Mouse (Mus musculus) lung, embryonic 14.5 days (tissue): Measurements from ENCODE around the gene Nrp1. TPM values are rescaled to one million over a fixed set of nuclear protein-coding genes. Genes with fewer than 3 reads are reported as not detected.

Experiments
- ATAC-seq: fragments of 200-750 bp; cut with Nextera tagmentation; 2 replicates; pipeline ENCODE4 v1.8.0; 2017; ENCODE audit warnings: mild to moderate bottlenecking, moderate TSS enrichment, moderate library complexity; ENCODE audit not compliant: insufficient read depth
- DNase-seq: peaks from one replicate; pipeline ENCODE4 v3.0.0-alpha.2; 2015
- H3K27ac ChIP-seq: fragments of 300-500 bp; sonication (generic); 2 replicates; pipeline ENCODE4 v1.5.1; 2014; ENCODE audit warnings: low read depth, mild to moderate bottlenecking, moderate library complexity
- H3K27me3 ChIP-seq: fragments of 300-500 bp; sonication (generic); 2 replicates; pipeline ENCODE4 v1.6.1; 2014; ENCODE audit warnings: low read length, control low read depth; ENCODE audit not compliant: insufficient read depth
- H3K36me3 ChIP-seq: fragments of 300-500 bp; sonication (generic); 2 replicates; pipeline ENCODE4 v1.6.1; 2014; ENCODE audit warnings: control low read depth; ENCODE audit not compliant: insufficient read depth
- H3K4me1 ChIP-seq: fragments of 300-500 bp; sonication (generic); 2 replicates; pipeline ENCODE4 v1.6.1; 2014; ENCODE audit warnings: antibody characterized with exemption, control low read depth; ENCODE audit not compliant: insufficient read depth
- H3K4me2 ChIP-seq: fragments of 300-500 bp; sonication (generic); 2 replicates; pipeline ENCODE4 v1.6.1; 2014; ENCODE audit warnings: mild to moderate bottlenecking
- H3K4me3 ChIP-seq: fragments of 300-500 bp; sonication (generic); 2 replicates; pipeline ENCODE4 v1.5.1; 2014; ENCODE audit warnings: low read depth, low read length
- H3K9ac ChIP-seq: fragments of 300-500 bp; sonication (generic); 2 replicates; pipeline ENCODE4 v1.6.1; 2014
- H3K9me3 ChIP-seq: fragments of 300-500 bp; sonication (generic); 2 replicates; pipeline ENCODE4 v1.6.1; 2016; ENCODE audit warnings: low read depth, low read length, control low read depth
- CTCF ChIP-seq: IDR thresholded peaks from 2 replicates; pipeline ENCODE4 v1.5.1; 2016; ENCODE audit warnings: antibody characterized with exemption, low read depth
- WGBS: fragments of 180-500 bp; shearing (Covaris S2); extraction: QIAGEN DNeasy Blood & Tissue Kit; methylation state at CpG from one replicate; pipeline ENCODE4 v1.1.7; 2014; 5-methylcytosine and 5-hydroxymethylcytosine counted together
- polyA plus RNA-seq: library from polyadenylated mRNA; unstranded; fragments of >200 nt; fragmentation: Nextera tagmentation; extraction: Ambion mirVana; gene quantifications from 2 replicates; pipeline ENCODE4 v1.2.1, GENCODE M21; 2014

The Nrp1 gene
- polyA plus RNA-seq, 1 experiment from 2014 or later = 94.3 TPM

GRCm38 (mm10) chr8:128498836-128499235 is 140.4 kb downstream of the Nrp1 start:
- ATAC-seq = no peak
- H3K36me3 ChIP-seq = peaks cover 77% of the 10 kb centered on the region

GRCm38 (mm10) chr8:128504136-128504829 is 145.9 kb downstream of the Nrp1 start:
- ATAC-seq (no peak), DNase-seq (no peak)
- Histone ChIP-seq H3K27me3 (no peaks in the 10 kb centered on the region), H3K27ac (no peak overlapping the region), H3K36me3 (peaks cover 44% of the 10 kb centered on the region; the same call in 1 of the 2 replicates), H3K4me3 (no peak overlapping the region), H3K9me3 (no peaks in the 10 kb centered on the region), H3K9ac (no peak overlapping the region), H3K4me1 (no peaks in the 10 kb centered on the region), H3K4me2 (no peak overlapping the region)
- no peak for TF ChIP-seq CTCF
- 72% methylated on average over 5 of the region's 5 CpGs for WGBS

More at GRCm38 (mm10) chr8:128498836-128499235, 140.4 kb downstream of the Nrp1 start:
- 81% methylated on average over 4 of the region's 4 CpGs for WGBS
- Histone ChIP-seq H3K27me3 (no peaks in the 10 kb centered on the region), H3K9me3 (no peaks in the 10 kb centered on the region), H3K27ac (no peak overlapping the region), H3K4me1 (no peaks in the 10 kb centered on the region), H3K9ac (no peak overlapping the region), H3K4me2 (no peak overlapping the region), H3K4me3 (no peak overlapping the region)
- no peak for TF ChIP-seq CTCF
- DNase-seq = no peak

- Histone ChIP-seq H3K27me3 (no peaks in the 10 kb centered on the region), H3K9ac (no peak overlapping the region), H3K36me3 (peaks cover 30% of the 10 kb centered on the region; the same call in 1 of the 2 replicates), H3K4me3 (no peak overlapping the region), H3K4me1 (no peaks in the 10 kb centered on the region), H3K27ac (no peak overlapping the region), H3K4me2 (no peak overlapping the region), H3K9me3 (no peaks in the 10 kb centered on the region)
- no peak for TF ChIP-seq CTCF
- DNase-seq = no peak
- no peak for ATAC-seq
These were observed 147.5 kb downstream of the Nrp1 start for GRCm38 (mm10) chr8:128505866-128506265.

GRCm38 (mm10) chr8:128508723-128509122 is 150.3 kb downstream of the Nrp1 start:
- no peak for ATAC-seq
- DNase-seq = peak; percentile 26

GRCm38 (mm10) chr8:128511021-128511420 is 152.6 kb downstream of the Nrp1 start:
- Histone ChIP-seq H3K36me3 (no peaks in the 10 kb centered on the region), H3K4me2 (no peak overlapping the region), H3K4me3 (no peak overlapping the region), H3K27me3 (no peaks in the 10 kb centered on the region), H3K9ac (no peak overlapping the region), H3K27ac (no peak overlapping the region), H3K9me3 (no peaks in the 10 kb centered on the region), H3K4me1 (no peaks in the 10 kb centered on the region)
- TF ChIP-seq CTCF = peak; percentile 50
- ATAC-seq = no peak
- DNase-seq = no peak

More at GRCm38 (mm10) chr8:128508723-128509122, 150.3 kb downstream of the Nrp1 start:
- no peak overlapping the region for H3K4me3 ChIP-seq
- H3K27ac ChIP-seq = no peak overlapping the region
- TF ChIP-seq CTCF = no peak
- no peak overlapping the region for H3K9ac ChIP-seq
- 0 out of 2 replicates have a peak, but pooled peaks cover 3% of the 10 kb centered on the region for H3K36me3 ChIP-seq
- no peaks in the 10 kb centered on the region for H3K4me1 ChIP-seq
- H3K9me3 ChIP-seq = no peaks in the 10 kb centered on the region
- H3K27me3 ChIP-seq = no peaks in the 10 kb centered on the region
- H3K4me2 ChIP-seq = no peak overlapping the region

GRCm38 (mm10) chr8:128511732-128512131 is 153.3 kb downstream of the Nrp1 start:
- H3K4me1 ChIP-seq = no peaks in the 10 kb centered on the region
- H3K9me3 ChIP-seq = no peaks in the 10 kb centered on the region
- H3K36me3 ChIP-seq = no peaks in the 10 kb centered on the region
- DNase-seq (no peak), ATAC-seq (no peak)
- no peak overlapping the region for H3K9ac ChIP-seq
- no peak overlapping the region for H3K27ac ChIP-seq
- H3K4me2 ChIP-seq = no peak overlapping the region
- 81% methylated on average over 1 of the region's 1 CpGs for WGBS
- no peak for TF ChIP-seq CTCF
- H3K4me3 ChIP-seq = no peak overlapping the region
- H3K27me3 ChIP-seq = no peaks in the 10 kb centered on the region

- Histone ChIP-seq H3K4me3 (no peak overlapping the region), H3K4me1 (no peaks in the 10 kb centered on the region), H3K27ac (no peak overlapping the region), H3K4me2 (no peak overlapping the region), H3K27me3 (no peaks in the 10 kb centered on the region), H3K9me3 (no peaks in the 10 kb centered on the region), H3K36me3 (no peaks in the 10 kb centered on the region), H3K9ac (no peak overlapping the region)
- TF ChIP-seq CTCF = no peak
- ATAC-seq = no peak
- 80% methylated on average over 3 of the region's 3 CpGs for WGBS
- DNase-seq = no peak
These were observed 158.5 kb downstream of the Nrp1 start for GRCm38 (mm10) chr8:128516846-128517446.
